Mouse (Mus musculus) hindbrain, embryonic 14.5 days (tissue): ENCODE measurements around the gene Atp6v1a. TPM values are rescaled to one million over a fixed set of nuclear protein-coding genes. Genes with fewer than 3 reads are reported as not detected.
A peak's percentile ranks its signal among the peaks of the same experiment; 100 is the strongest.

Experiments
- ATAC-seq: fragments of 200-750 bp; cut with Nextera tagmentation; 2 replicates; pipeline ENCODE4 v1.8.0; 2017; ENCODE audit warnings: moderate number of reproducible peaks, mild to moderate bottlenecking, moderate TSS enrichment, moderate library complexity; ENCODE audit not compliant: low FRiP score
- DNase-seq: peaks from one replicate; pipeline ENCODE4 v3.0.0-alpha.2; 2015; ENCODE audit warnings: low spot score
- H3K27ac ChIP-seq: fragments of 300-500 bp; sonication (generic); 2 replicates; pipeline ENCODE4 v1.5.1; 2014; ENCODE audit warnings: mild to moderate bottlenecking, moderate library complexity
- H3K27me3 ChIP-seq: fragments of 300-500 bp; sonication (generic); 2 replicates; pipeline ENCODE4 v1.6.1; 2014; ENCODE audit warnings: mild to moderate bottlenecking, low read length, mixed read lengths; ENCODE audit not compliant: control insufficient read depth, insufficient read depth
- H3K36me3 ChIP-seq: fragments of 300-500 bp; sonication (generic); replicated peaks from 2 replicates; pipeline ENCODE4 v1.6.1; 2014; ENCODE audit not compliant: control insufficient read depth, insufficient read depth
- H3K4me1 ChIP-seq: fragments of 300-500 bp; sonication (generic); replicated peaks from 2 replicates; pipeline ENCODE4 v1.6.1; 2014; ENCODE audit warnings: antibody characterized with exemption, low read length, mixed read lengths; ENCODE audit not compliant: control insufficient read depth, insufficient read depth
- H3K4me2 ChIP-seq: fragments of 300-500 bp; sonication (generic); replicated peaks from 2 replicates; pipeline ENCODE4 v1.6.1; 2014; ENCODE audit warnings: mild to moderate bottlenecking, moderate library complexity
- H3K4me3 ChIP-seq: fragments of 300-500 bp; sonication (generic); replicated peaks from 2 replicates; pipeline ENCODE4 v1.5.1; 2014; ENCODE audit warnings: mild to moderate bottlenecking, low read length
- H3K9ac ChIP-seq: fragments of 300-500 bp; sonication (generic); 2 replicates; pipeline ENCODE4 v1.6.1; 2014
- H3K9me3 ChIP-seq: fragments of 300-500 bp; sonication (generic); 2 replicates; pipeline ENCODE4 v1.6.1; 2016; ENCODE audit warnings: low read length; ENCODE audit not compliant: control insufficient read depth
- WGBS: fragments of 180-500 bp; shearing (Covaris S2); extraction: QIAGEN DNeasy Blood & Tissue Kit; methylation state at CpG from one replicate; pipeline ENCODE4 v1.1.7; 2014; 5-methylcytosine and 5-hydroxymethylcytosine counted together
- polyA plus RNA-seq: library from polyadenylated mRNA; unstranded; fragments of >200 nt; fragmentation: Nextera tagmentation; extraction: Ambion mirVana; gene quantifications from 2 replicates; pipeline ENCODE4 v1.2.1, GENCODE M21; 2014

Atp6v1a gene
- polyA plus RNA-seq, 1 experiment from 2014 or later = 169 TPM

DNA sequence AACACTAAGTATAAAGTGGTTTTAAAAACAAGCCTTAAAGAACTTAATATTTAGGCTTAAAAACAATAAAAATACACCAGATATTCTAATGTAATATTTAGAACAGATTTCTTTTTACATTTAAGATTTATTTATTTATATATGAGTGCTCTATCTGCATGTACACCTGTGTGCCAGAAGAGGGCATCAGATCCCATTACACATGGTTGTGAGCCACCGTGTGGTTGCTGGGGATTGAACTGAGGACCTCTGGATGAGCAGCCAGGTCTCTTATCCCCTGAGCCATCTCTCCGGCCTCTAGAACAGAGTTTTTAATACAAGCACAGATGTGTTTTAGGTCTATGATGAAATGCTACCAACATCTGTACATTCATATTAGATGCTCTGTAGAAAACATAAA is 36.6 kb downstream of the Atp6v1a start:
- H3K9ac ChIP-seq = no peak overlapping the region
- no peaks in the 10 kb centered on the region for H3K4me1 ChIP-seq
- H3K27ac ChIP-seq = no peak overlapping the region
- 91% methylated on average over 2 of the region's 2 CpGs for WGBS
- H3K4me3 ChIP-seq = no peak overlapping the region
- ATAC-seq (no peak), DNase-seq (no peak)
- peaks cover 89% of the 10 kb centered on the region for H3K36me3 ChIP-seq
- no peaks in the 10 kb centered on the region for H3K27me3 ChIP-seq
- no peaks in the 10 kb centered on the region for H3K9me3 ChIP-seq
- H3K4me2 ChIP-seq = no peak overlapping the region

DNA sequence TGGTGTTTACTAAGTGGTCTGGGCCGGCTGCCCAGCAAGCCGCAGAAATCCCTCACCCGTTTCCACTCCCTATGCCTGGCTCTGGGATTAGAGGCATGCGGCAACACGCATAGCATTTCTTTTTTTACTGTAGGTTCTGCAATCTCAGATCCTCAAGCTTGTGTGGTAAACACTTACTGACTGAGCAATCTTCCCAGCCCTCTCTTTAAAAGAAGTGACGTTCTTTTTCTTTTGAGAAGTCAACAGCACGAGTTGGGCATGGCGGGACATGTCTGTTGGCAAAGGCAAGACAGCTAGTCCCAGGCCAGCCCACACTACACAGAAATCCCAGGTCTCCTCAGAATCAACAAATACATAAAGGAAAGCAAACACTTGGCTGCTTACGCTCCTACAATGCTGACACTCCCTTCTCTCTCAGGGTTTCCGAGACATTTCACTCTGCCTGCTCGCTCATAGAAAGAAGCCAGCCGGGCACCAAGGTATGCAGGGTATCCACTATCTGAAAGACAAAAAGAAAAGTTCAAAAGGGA is 38.3 kb downstream of the Atp6v1a start:
- H3K4me1 ChIP-seq = no peaks in the 10 kb centered on the region
- H3K27ac ChIP-seq = no peak overlapping the region
- no peaks in the 10 kb centered on the region for H3K9me3 ChIP-seq
- ATAC-seq (no peak), DNase-seq (no peak)
- H3K9ac ChIP-seq = no peak overlapping the region
- no peaks in the 10 kb centered on the region for H3K27me3 ChIP-seq
- WGBS = 97% methylated on average over 12 of the region's 12 CpGs
- H3K4me2 ChIP-seq = no peak overlapping the region
- H3K4me3 ChIP-seq = no peak overlapping the region
- peaks cover 89% of the 10 kb centered on the region for H3K36me3 ChIP-seq

DNA sequence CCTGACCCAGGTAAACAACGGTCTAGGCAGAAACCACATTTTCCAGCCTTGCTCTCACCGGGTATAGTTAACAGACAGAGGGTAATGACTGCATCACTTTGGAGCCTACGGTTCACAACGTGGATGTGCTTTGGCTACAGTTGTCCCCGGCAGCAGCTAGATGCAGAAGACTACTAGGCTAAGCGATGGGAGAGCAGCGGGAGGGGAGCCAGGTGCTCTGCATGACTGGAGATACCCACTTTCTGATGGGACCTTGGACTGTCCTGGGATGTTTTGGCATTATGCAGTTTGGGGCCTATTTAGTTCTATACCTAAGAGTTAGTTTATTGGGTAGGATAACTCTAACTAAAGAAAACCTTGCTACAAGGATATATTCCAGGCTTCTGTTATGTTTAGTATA is 40.1 kb downstream of the Atp6v1a start:
- no peaks in the 10 kb centered on the region for H3K9me3 ChIP-seq
- H3K36me3 ChIP-seq = peaks cover 96% of the 10 kb centered on the region
- H3K27ac ChIP-seq = no peak overlapping the region
- no peak overlapping the region for H3K9ac ChIP-seq
- DNase-seq (no peak), ATAC-seq (no peak)
- 97% methylated on average over 7 of the region's 7 CpGs for WGBS
- no peaks in the 10 kb centered on the region for H3K27me3 ChIP-seq
- no peak overlapping the region for H3K4me3 ChIP-seq
- H3K4me1 ChIP-seq = no peaks in the 10 kb centered on the region
- no peak overlapping the region for H3K4me2 ChIP-seq

DNA sequence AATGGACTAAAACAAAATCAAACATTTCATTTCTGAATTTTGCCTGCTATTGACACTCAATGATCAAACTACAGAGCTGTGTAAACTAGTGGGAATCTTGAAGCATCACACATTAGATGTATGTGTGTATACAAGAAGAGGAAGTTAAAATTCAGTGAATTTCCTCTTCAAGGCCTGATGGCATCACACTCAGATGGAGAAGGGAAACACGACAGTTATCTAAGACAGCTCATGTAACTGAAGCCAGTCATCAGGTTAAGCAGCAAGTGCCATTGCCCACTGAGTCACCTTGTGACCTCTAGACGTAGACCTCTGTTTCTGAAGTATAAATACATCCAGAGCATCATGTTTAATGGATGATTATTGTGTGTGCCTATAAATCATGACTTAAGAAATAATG is 51.9 kb downstream of the Atp6v1a start:
- Histone ChIP-seq H3K4me3 (no peak overlapping the region), H3K27ac (no peak overlapping the region), H3K36me3 (peaks cover 83% of the 10 kb centered on the region), H3K27me3 (no peaks in the 10 kb centered on the region), H3K9me3 (no peaks in the 10 kb centered on the region), H3K4me2 (no peak overlapping the region), H3K9ac (no peak overlapping the region), H3K4me1 (no peaks in the 10 kb centered on the region)
- ATAC-seq (no peak), DNase-seq (no peak)
- 83% methylated on average over 2 of the region's 2 CpGs for WGBS

DNA sequence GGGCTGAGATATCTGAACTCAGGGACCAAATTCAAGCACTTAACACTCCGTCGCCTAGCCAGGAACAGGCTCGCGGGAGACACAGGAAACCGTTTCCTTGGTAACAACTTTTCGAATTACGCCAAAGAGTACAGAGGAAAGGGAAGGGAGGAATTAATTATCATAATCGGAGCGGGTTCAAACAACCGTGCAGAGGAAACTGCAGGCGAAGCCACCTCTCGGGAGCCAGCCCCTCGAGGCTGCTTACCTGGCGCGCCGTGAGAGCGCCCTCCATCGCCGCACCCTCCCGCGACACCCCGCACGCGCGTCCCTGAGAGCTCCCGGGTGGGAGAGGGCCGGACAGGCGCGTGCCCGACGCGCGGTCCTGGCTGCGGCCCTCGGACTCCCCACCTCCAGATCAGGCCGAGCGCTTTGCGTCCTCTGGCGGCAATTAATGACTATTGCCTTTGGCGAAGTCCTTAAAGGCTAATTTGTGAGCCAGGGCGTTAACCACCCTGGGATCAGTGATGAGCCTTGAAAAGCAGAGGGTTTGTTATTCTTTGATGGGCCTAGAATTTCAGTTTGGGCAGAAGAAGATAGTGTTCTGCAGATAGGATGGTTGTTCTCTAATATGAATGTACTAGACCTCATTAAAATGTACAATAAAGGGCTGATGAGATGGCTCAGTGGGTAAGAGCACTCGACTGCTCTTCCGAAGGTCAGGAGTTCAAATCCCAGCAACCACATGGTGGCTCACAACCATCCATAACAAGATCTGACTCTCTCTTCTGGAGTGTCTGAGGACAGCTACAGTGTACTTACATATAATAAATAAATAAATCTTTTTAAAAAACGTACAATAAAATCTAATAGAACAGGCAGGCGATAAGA is 76.2 kb downstream of the Atp6v1a start, which contains the start of gene Gramd1c:
TSS of gene Gramd1c (minus strand) at position 321 of the 870 bp plus-strand sequence.
- Histone ChIP-seq H3K9ac (peak within 1 kb of the TSS; percentile 60), H3K4me3 (peak within 1 kb of the TSS; percentile 51), H3K4me1 (no peaks in the 10 kb centered on the region; the same call in 1 of the 2 replicates), H3K36me3 (no peaks in the 10 kb centered on the region), H3K9me3 (no peaks in the 10 kb centered on the region), H3K27ac (peak within 1 kb of the TSS; percentile 66; the same call in 1 of the 2 replicates), H3K4me2 (peak within 1 kb of the TSS; percentile 74), H3K27me3 (no peaks in the 10 kb centered on the region)
- DNase-seq (peak; percentile 75), ATAC-seq (peak; percentile 90)
- WGBS = 6% methylated on average over 45 of the region's 45 CpGs

DNA sequence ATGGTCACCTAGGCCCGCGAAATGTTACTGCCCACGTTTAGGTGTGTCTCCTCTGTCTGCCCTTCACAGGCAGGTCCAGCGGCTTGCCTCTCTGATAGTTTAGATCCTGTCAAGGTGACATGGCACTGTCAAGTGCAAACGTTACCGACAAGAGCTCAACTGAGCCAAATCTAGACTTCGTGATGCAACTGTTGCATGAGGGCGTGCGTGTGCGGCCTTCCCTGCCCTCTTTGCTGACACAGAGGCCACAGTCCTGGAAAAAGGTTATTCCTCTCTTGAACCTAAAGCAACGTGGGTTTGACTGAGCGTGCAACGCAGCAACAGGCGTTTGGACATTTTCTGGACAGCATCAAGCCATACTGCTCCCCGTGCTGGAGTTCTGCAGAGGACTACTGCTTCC is 78.2 kb downstream of the Atp6v1a start:
- H3K9ac ChIP-seq = no peak overlapping the region
- H3K4me2 ChIP-seq = no peak overlapping the region
- no peaks in the 10 kb centered on the region for H3K9me3 ChIP-seq
- H3K27ac ChIP-seq = no peak overlapping the region
- ATAC-seq (no peak), DNase-seq (no peak)
- WGBS = 93% methylated on average over 15 of the region's 15 CpGs
- no peaks in the 10 kb centered on the region for H3K36me3 ChIP-seq
- no peaks in the 10 kb centered on the region; the same call in 1 of the 2 replicates for H3K4me1 ChIP-seq
- H3K4me3 ChIP-seq = no peak overlapping the region
- no peaks in the 10 kb centered on the region for H3K27me3 ChIP-seq

DNA sequence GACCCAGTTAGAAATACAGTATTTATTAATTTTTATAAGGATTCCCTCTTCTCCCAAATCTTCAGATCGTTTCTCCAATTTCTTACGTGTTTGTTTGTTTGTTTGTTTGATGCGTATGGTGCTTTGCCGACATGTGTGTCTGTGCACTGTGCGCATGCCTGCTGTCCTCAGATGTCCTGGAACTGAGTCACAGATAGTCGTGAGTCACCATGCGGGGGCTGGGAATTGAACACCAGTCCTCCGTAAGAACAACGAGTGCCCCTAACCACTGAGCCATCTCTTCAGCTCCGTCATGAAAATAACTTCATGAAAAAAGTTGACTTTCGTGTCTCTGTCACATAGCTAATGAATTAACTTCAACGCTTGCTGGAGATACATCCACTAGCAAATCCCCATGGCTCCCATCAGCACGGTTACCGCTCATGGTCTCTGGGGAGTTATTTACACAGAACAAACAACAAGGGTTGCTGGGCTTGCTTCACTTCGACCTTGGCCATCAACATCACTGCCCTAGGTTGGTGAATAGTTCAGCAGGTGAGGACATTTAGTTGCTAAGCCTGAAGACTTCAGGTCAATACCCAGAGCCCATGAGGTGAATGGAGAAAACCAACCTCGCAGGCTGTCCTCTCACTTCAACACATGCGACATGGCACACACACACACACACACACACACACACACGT is 78.8 kb downstream of the Atp6v1a start:
- WGBS = 93% methylated on average over 18 of the region's 18 CpGs
- Histone ChIP-seq H3K27ac (no peak overlapping the region), H3K4me3 (no peak overlapping the region), H3K9ac (no peak overlapping the region), H3K36me3 (no peaks in the 10 kb centered on the region), H3K27me3 (no peaks in the 10 kb centered on the region), H3K4me1 (no peaks in the 10 kb centered on the region; the same call in 1 of the 2 replicates), H3K9me3 (no peaks in the 10 kb centered on the region), H3K4me2 (no peak overlapping the region)
- ATAC-seq = no peak
- DNase-seq = no peak

DNA sequence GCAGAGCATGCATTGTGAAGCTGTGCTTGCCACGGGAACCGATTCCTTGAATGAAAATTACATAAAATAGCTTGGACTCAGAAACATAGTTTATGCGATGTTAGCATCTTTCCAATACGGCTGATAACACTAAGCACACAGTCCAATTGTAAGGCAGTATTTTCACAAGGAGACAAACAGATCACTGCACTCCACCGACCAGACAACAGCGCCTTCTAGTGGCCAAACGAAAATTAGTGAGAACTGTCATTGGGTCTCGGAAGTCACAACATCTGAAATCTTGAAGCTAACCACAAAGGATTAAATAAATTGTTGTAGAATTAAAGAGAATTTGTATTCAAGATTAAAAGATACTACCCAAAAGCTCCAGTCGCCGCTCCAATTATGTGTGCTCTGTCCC is 80.8 kb downstream of the Atp6v1a start:
- H3K4me1 ChIP-seq = no peaks in the 10 kb centered on the region; the same call in 1 of the 2 replicates
- H3K4me2 ChIP-seq = no peak overlapping the region
- no peak overlapping the region for H3K9ac ChIP-seq
- H3K27me3 ChIP-seq = no peaks in the 10 kb centered on the region
- 29% methylated on average over 10 of the region's 10 CpGs for WGBS
- H3K9me3 ChIP-seq = no peaks in the 10 kb centered on the region
- H3K36me3 ChIP-seq = no peaks in the 10 kb centered on the region
- H3K27ac ChIP-seq = no peak overlapping the region
- no peak for ATAC-seq
- DNase-seq = peak; percentile 90
- no peak overlapping the region for H3K4me3 ChIP-seq

DNA sequence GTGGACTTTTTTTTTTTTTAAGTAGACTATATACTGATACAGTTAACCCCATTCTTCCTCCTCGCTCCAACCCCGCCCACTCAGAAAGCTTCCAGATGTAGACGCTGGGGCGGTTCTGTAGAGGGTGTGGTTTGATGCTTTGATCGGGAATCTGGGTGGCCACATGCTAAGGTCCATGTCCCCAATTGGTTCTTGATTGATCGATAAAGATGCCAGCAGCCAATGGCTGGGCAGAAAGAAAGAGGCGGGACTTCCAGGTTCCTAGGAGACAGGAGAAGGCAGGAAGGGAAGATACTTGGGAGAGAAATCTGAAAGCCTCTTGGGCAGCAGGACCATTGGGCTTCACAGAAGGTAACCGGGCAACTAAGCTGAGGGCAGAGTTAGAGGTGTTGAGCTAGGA is 83.7 kb downstream of the Atp6v1a start:
- Histone ChIP-seq H3K4me1 (no peaks in the 10 kb centered on the region), H3K4me3 (no peak overlapping the region), H3K9ac (no peak overlapping the region), H3K4me2 (no peak overlapping the region), H3K27me3 (no peaks in the 10 kb centered on the region), H3K27ac (no peak overlapping the region), H3K9me3 (no peaks in the 10 kb centered on the region), H3K36me3 (no peaks in the 10 kb centered on the region)
- DNase-seq = no peak
- 63% methylated on average over 8 of the region's 8 CpGs for WGBS
- no peak for ATAC-seq
